Mouse (Mus musculus): Measurements from ENCODE around the gene Acox3. TPM values are rescaled to one million over a fixed set of nuclear protein-coding genes. Genes with fewer than 3 reads are reported as not detected.

The Acox3 gene
- polyA plus RNA-seq (2014; fragmentation: Illumina TruSeq; extraction: RNeasy Lipid Tissue Mini Kit (QIAGEN cat#74804); ENCODE audit: low read depth, low replicate concordance): 13.7 TPM

GRCm38 (mm10) chr5:35582445-35583220 is at the start of gene Acox3:
Acox3 (plus strand) TSS chr5:35583040.

GRCm38 (mm10) chr5:35574653-35575599 is 7.9 kb upstream of the Acox3 start, which contains the start of gene Trmt44:
Trmt44 (minus strand) TSS chr5:35575070.

Other genes starting within 250 kb of the Acox3 start
- 0.22 TPM for gene Hmx1, start 193.9 kb upstream of the Acox3 start, polyA plus RNA-seq (2014; fragmentation: Illumina TruSeq; extraction: RNeasy Lipid Tissue Mini Kit (QIAGEN cat#74804); ENCODE audit: low read depth, low replicate concordance)
- gene Cpz, start 57.3 kb upstream of the Acox3 start, polyA plus RNA-seq (2014; fragmentation: Illumina TruSeq; extraction: RNeasy Lipid Tissue Mini Kit (QIAGEN cat#74804); ENCODE audit: low read depth, low replicate concordance): not detected
- gene Trmt44, start 8.0 kb upstream of the Acox3 start, polyA plus RNA-seq (2014; fragmentation: Illumina TruSeq; extraction: RNeasy Lipid Tissue Mini Kit (QIAGEN cat#74804); ENCODE audit: low read depth, low replicate concordance): 2.0 TPM
- 0.71 TPM for gene Htra3, start 96.7 kb downstream of the Acox3 start, polyA plus RNA-seq (2014; fragmentation: Illumina TruSeq; extraction: RNeasy Lipid Tissue Mini Kit (QIAGEN cat#74804); ENCODE audit: low read depth, low replicate concordance)
- gene Sh3tc1, start 156.9 kb downstream of the Acox3 start, polyA plus RNA-seq (2014; fragmentation: Illumina TruSeq; extraction: RNeasy Lipid Tissue Mini Kit (QIAGEN cat#74804); ENCODE audit: low read depth, low replicate concordance): not detected
- not detected for gene Ablim2, start 174.8 kb downstream of the Acox3 start, polyA plus RNA-seq (2014; fragmentation: Illumina TruSeq; extraction: RNeasy Lipid Tissue Mini Kit (QIAGEN cat#74804); ENCODE audit: low read depth, low replicate concordance)